Mouse (Mus musculus) embryo, embryonic 11 days (tissue): Measurements from ENCODE around the gene Cntnap5c.

Source experiments
- DNase-seq: peaks from one replicate; pipeline ENCODE4 v3.0.0-alpha.2; 2015

Gene Cntnap5c

DNA sequence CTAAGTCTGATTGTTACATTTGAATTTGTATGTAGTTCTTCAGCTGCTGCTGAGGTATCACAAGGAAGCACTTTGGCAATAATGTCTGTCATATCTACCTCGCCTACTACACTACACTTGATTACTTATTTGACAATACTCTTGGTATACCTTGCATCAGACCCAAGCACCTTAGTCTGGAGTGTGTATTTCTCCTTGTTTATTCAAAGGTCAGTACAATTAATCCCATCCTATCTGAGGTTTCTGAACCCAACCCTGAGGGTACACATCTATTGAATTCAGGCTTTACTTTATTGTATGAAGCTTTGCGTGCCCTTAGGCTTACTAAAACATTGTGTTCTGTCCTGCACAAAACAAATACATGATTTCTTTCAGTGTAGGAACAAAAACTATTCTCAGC is 235.1 kb downstream of the Cntnap5c start:
- DNase-seq: no peak

DNA sequence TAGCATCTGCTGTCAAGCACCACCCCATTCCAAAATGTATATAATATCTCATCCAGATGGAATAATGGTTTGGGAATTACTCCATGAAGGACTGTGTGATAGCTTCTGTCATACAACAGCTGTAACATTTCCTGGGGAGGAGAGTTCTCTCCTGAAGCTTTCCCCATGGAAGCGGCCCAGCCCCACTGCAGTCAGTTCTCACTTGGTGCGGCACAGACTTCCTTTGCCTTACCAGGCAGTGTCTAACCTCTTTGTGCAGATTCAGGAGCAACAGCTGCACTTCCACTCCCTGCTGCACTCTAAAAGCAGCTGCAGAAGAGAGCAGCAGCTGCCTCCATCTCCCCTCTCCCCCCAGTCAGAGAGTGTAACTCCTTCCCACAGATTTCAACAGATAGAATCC is 271.8 kb downstream of the Cntnap5c start:
- no peak for DNase-seq

DNA sequence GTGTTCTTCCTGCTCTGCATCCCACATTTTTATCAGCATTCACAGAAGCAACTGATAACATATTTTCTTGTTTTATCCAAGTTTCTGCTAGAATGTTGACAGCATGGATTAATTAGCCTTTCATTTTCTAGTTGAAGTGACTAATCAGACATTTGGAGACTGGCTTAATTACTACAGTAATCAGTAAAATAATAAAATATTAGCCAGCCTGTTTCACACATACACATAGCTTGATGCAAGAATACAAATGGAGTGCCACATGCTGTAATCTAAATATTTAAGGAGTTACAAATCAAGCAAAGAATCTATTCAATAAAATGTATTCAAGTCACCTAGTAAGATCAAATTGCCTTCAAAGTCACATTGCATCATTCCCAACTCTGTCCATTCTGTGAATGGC is 275.8 kb downstream of the Cntnap5c start:
- no peak for DNase-seq

- DNase-seq: no peak
These were observed 300.5 kb downstream of the Cntnap5c start for GRCm38 (mm10) chr17:58069912-58070311.

- no peak for DNase-seq
These were observed 313.3 kb downstream of the Cntnap5c start for GRCm38 (mm10) chr17:58082676-58083075.

GRCm38 (mm10) chr17:58104505-58104904 is 335.1 kb downstream of the Cntnap5c start:
- DNase-seq: no peak

DNA sequence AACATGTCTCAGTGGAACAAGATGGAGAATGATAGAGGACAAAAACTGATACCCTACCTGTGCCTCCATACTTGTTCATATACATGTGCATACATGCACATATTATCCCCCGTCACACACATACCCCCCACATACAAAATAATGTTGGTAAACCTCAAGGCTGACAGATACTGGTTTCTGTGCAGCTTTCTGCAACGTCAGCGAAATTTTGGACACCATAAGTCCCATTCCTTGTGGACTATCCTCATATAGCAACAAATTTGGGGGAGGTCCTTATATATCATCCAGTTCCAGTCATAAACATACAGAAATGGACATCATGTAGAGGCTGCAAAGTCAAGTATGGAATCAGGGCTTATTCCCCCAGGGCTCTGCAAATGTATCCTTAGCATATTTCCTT is 338.5 kb downstream of the Cntnap5c start:
- no peak for DNase-seq

DNA sequence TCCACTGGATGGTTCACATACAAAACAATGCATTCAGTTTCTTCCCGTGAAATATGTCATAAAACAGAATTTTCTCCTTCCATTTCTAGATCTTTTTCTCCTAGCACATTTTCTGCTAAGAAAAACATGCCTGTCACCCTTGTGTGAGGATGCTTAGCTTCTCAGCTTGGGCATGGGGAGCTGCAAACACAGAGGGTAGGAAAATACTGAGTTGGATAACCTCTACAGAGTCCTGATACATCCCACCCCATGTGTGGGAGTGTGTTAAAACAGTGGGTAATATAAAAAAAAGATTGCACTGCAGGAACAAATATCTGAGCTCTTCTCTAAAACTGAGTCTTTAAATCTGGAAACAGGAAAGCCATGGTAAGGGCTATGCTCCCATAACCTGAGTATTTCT is 339.0 kb downstream of the Cntnap5c start:
- no peak for DNase-seq

DNA sequence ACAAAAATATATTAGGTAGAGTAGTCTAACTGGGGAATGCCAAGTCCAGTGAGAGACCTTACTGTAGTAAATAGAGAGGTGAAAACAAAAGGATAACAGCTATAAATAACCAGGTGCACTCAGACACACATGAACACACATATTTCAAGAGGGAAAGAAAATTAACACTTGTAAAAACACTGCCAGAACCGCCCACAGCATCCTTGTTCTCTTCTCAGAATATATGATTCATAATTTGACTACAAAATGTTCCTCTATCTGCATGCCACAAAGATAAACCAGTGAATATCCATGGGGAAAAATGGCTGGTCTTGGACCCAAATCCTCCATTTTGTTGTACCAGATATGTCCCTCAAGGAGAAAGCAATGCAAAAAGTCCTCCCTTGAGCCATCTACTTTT is 417.8 kb downstream of the Cntnap5c start:
- no peak for DNase-seq

- no peak for DNase-seq
These were observed 431.8 kb downstream of the Cntnap5c start for GRCm38 (mm10) chr17:58201148-58201547.

DNA sequence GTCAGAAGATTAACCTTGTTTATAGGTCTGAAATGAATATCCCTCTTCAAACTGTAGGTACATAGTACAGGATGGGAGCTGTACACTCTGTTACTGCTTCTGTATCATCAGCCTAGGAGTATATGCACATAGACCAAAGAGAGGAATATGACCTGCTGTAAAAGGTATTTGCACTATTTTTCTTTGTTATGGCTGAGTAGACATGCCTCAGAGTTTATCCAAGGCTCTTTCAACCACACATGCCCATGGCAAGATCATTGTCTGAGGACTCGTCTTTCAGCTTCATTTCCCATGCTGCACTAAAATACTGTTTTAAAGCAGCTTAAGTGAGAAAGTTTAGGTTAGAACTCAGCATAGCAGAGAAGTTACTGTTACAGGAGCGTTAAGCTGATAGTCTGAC is 498.7 kb downstream of the Cntnap5c start:
- DNase-seq: no peak

- no peak for DNase-seq
These were observed 581.9 kb downstream of the Cntnap5c start for GRCm38 (mm10) chr17:58351310-58351709.

DNA sequence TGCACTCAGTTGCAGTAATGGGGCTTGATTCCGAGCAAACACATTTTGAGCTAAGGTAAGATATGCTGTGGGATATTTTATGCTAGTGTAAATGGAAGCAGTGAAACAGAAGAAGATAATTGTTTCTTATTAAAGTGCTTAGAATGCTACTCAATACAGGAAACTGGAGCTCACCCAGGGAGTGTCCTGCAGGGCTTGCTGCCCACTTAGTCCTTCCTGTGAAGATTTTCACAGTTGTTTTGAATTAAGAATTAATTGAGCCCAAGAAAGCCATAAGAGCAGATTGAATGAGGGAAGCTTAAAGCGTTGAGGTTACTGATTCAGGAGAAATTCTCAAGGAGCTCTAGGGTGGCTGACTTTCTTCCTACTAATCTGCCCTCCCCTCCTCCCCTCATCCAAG is 586.9 kb downstream of the Cntnap5c start:
- DNase-seq: peak; percentile 2

DNA sequence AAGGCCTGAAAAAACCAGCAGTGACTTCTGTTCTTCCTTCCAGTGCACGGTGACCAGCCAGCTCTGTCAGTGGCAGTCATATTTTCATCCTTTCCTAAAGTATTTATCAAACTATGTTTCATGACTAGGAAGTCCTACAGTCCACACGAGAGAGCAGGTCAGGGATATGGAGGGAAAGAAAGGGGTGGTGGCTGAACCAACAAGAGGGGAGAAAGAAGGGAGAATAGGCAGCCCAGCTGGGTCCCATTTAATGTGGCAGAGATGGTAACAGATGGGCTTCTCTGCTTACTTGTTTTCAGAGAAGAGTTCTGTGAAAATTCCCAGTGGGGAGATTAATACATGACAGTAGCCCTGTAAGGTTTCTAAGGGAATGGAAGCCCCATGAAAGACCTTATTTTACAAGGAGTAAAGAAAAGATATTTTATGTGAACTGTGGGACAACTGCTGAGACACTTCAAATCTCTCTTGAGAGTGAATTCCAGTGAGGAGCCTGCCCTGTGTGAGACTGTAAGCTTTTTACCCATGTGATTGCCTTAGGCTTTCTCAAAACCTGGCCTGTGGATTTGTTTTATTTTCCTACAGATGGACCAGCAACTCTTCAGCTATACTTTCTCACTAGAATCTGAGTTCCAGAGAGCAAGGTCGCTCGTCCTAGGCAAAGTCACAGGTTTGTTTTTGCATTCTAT is 594.4 kb downstream of the Cntnap5c start:
- peak; percentile 3 for DNase-seq

DNA sequence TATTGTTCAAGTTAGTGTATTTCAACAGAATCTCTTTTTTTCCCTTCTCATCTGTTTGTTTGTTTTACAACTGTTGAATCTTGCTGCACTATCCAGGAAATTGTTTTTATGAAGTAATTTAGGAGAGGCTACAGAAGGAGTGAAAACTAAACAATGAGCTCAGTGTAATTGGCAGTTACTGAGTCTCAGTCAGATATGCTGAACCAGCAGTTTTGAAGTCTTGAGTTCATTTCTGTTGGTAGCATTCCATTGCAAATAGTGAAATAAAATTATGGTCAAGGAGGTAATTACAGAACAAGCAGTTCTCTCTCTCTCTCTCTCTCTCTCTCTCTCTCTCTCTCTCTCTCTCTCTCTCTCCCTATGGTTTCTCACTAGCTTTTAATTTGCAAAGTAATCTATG is 600.7 kb downstream of the Cntnap5c start:
- no peak for DNase-seq

GRCm38 (mm10) chr17:58407769-58408168 is 638.4 kb downstream of the Cntnap5c start:
- no peak for DNase-seq

DNA sequence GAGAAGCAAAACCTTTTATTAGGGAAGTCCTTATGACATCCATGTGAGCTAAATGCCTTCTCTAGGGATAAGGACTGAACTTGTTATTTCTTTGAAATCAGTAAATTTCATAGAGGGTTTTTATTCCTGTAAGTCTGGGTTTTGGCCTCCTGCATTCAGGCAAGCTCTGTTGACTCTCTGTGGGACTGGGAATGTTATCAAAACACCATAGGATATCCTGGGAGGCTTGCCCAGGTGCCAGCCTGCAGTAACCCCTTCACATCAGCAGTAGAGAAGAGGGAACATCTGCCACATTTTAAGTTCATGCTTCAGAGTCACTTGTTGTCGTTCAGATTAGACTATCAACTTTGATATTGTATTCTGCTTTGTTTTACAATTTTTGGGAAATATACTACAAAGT is 639.4 kb downstream of the Cntnap5c start:
- no peak for DNase-seq

GRCm38 (mm10) chr17:58437443-58437842 is 668.1 kb downstream of the Cntnap5c start:
- no peak for DNase-seq
